Mouse (Mus musculus) kidney, postnatal 0 days (tissue): ENCODE measurements around the gene Tmem104. TPM values are rescaled to one million over a fixed set of nuclear protein-coding genes. Genes with fewer than 3 reads are reported as not detected.
A peak's percentile ranks its signal among the peaks of the same experiment; 100 is the strongest.

ENCODE experiments used
- ATAC-seq: fragments of 200-750 bp; cut with Nextera tagmentation; replicated peaks from 2 replicates; pipeline ENCODE4 v1.8.0; 2017; ENCODE audit warnings: low read depth, moderate number of reproducible peaks, moderate TSS enrichment, moderate library complexity; ENCODE audit not compliant: low FRiP score
- DNase-seq: peaks from one replicate; pipeline ENCODE4 v3.0.0-alpha.2; 2016; ENCODE audit warnings: low spot score
- H3K27ac ChIP-seq: fragments of 300-500 bp; sonication (generic); 2 replicates; pipeline ENCODE4 v1.5.1; 2014; ENCODE audit warnings: mild to moderate bottlenecking
- H3K27me3 ChIP-seq: fragments of 300-500 bp; sonication (generic); 2 replicates; pipeline ENCODE4 v1.6.1; 2014; ENCODE audit warnings: low read length, mixed read lengths; ENCODE audit not compliant: insufficient read depth
- H3K36me3 ChIP-seq: fragments of 300-500 bp; sonication (generic); 2 replicates; pipeline ENCODE4 v1.6.1; 2014; ENCODE audit warnings: low read length, mixed read lengths; ENCODE audit not compliant: insufficient read depth
- H3K4me1 ChIP-seq: fragments of 300-500 bp; sonication (generic); replicated peaks from 2 replicates; pipeline ENCODE4 v1.6.1; 2014; ENCODE audit warnings: antibody characterized with exemption, low read length, mixed read lengths; ENCODE audit not compliant: insufficient read depth
- H3K4me2 ChIP-seq: fragments of 300-500 bp; sonication (generic); 2 replicates; pipeline ENCODE4 v1.6.1; 2014; ENCODE audit warnings: mild to moderate bottlenecking, low read length, moderate library complexity, mixed read lengths
- H3K4me3 ChIP-seq: fragments of 300-500 bp; sonication (generic); replicated peaks from 2 replicates; pipeline ENCODE4 v1.5.1; 2014; ENCODE audit warnings: low read depth, low read length
- H3K9ac ChIP-seq: fragments of 300-500 bp; sonication (generic); 2 replicates; pipeline ENCODE4 v1.6.1; 2014; ENCODE audit warnings: low read depth, low read length
- H3K9me3 ChIP-seq: fragments of 300-500 bp; sonication (generic); replicated peaks from 2 replicates; pipeline ENCODE4 v1.6.1; 2016; ENCODE audit warnings: low read length, inconsistent platforms, mixed read lengths
- CTCF ChIP-seq: IDR thresholded peaks from 2 replicates; pipeline ENCODE4 v1.5.1; 2016; ENCODE audit warnings: antibody characterized with exemption, low read depth, mild to moderate bottlenecking, moderate library complexity
- WGBS: fragments of 180-500 bp; shearing (Covaris S2); extraction: QIAGEN DNeasy Blood & Tissue Kit; methylation state at CpG from one replicate; pipeline ENCODE4 v1.1.7; 2014; 5-methylcytosine and 5-hydroxymethylcytosine counted together
- polyA plus RNA-seq: library from polyadenylated mRNA; unstranded; fragments of >200 nt; fragmentation: Nextera tagmentation; extraction: Ambion mirVana; gene quantifications from 2 replicates; pipeline ENCODE4 v1.2.1, GENCODE M21; 2015

The Tmem104 gene
- polyA plus RNA-seq, 1 experiment from 2014 or later, result 12.0 TPM

- Histone ChIP-seq H3K27ac (peak within 1 kb of the TSS; percentile 70), H3K4me1 (0 out of 2 replicates have a peak, but pooled peaks cover 3% of the 10 kb centered on the region), H3K4me3 (peak within 1 kb of the TSS; percentile 51), H3K9ac (peak within 1 kb of the TSS; percentile 60), H3K27me3 (no peaks in the 10 kb centered on the region), H3K36me3 (no peaks in the 10 kb centered on the region), H3K4me2 (peak within 1 kb of the TSS; percentile 78), H3K9me3 (no peaks in the 10 kb centered on the region)
- DNase-seq (peak; percentile 100), ATAC-seq (peak; percentile 96)
- WGBS, result under 1% methylated on average over 42 of the region's 42 CpGs
- peak; percentile 17; the same call in 1 of the 2 replicates for TF ChIP-seq CTCF
Measured at GRCm38 (mm10) chr11:115276780-115277603, 89.7 kb downstream of the Tmem104 start, which contains the start of gene Fdxr. Gene Fdxr (minus strand): TSS chr11:115277050.

GRCm38 (mm10) chr11:115277604-115277975 is 90.3 kb downstream of the Tmem104 start:
- peak overlapping the region; percentile 69 for H3K4me2 ChIP-seq
- no peaks in the 10 kb centered on the region for H3K36me3 ChIP-seq
- ATAC-seq, result no peak
- H3K4me3 ChIP-seq, result peak overlapping the region; percentile 51
- 20% methylated on average over 7 of the region's 7 CpGs for WGBS
- peak overlapping the region; percentile 70; the same call in 1 of the 2 replicates for H3K27ac ChIP-seq
- H3K27me3 ChIP-seq, result no peaks in the 10 kb centered on the region
- DNase-seq, result no peak
- H3K9me3 ChIP-seq, result no peaks in the 10 kb centered on the region
- H3K9ac ChIP-seq, result peak overlapping the region; percentile 53; the same call in 1 of the 2 replicates
- TF ChIP-seq CTCF, result no peak
- H3K4me1 ChIP-seq, result 0 out of 2 replicates have a peak, but pooled peaks cover 3% of the 10 kb centered on the region

- H3K27me3 ChIP-seq, result no peaks in the 10 kb centered on the region
- no peak for TF ChIP-seq CTCF
- no peak overlapping the region for H3K9ac ChIP-seq
- no peak overlapping the region for H3K27ac ChIP-seq
- H3K4me1 ChIP-seq, result 0 out of 2 replicates have a peak, but pooled peaks cover 3% of the 10 kb centered on the region
- no peak overlapping the region for H3K4me3 ChIP-seq
- 74% methylated on average over 6 of the region's 6 CpGs for WGBS
- ATAC-seq (no peak), DNase-seq (no peak)
- no peaks in the 10 kb centered on the region for H3K36me3 ChIP-seq
- H3K9me3 ChIP-seq, result no peaks in the 10 kb centered on the region
- peak overlapping the region; percentile 69; the same call in 1 of the 2 replicates for H3K4me2 ChIP-seq
Measured at GRCm38 (mm10) chr11:115278176-115278575, 90.9 kb downstream of the Tmem104 start.

GRCm38 (mm10) chr11:115279726-115280125 is 92.4 kb downstream of the Tmem104 start:
- no peak overlapping the region for H3K9ac ChIP-seq
- H3K36me3 ChIP-seq, result no peaks in the 10 kb centered on the region
- WGBS, result 72% methylated on average over 1 of the region's 1 CpGs

DNA sequence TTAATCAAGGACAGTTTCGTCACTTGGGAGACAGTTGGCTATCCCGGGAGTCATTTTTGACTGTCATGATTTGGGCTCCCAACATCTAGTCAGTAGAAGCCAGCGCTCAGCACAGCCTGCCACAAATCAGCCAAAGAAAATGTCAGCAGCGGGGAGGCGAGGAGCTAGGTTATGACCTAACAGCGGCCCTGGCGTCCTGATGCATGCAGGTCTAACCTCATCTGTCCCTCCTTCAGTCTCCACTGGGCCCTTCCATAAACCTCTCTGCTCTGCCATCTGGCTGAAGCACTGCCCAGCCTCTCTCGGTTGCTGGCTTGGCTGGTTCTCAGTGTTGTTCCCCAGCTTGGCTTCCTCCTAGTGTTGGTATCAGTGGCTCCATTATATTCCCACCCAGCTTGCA is 95.0 kb downstream of the Tmem104 start:
- Histone ChIP-seq H3K27ac (no peak overlapping the region), H3K4me3 (no peak overlapping the region), H3K27me3 (no peaks in the 10 kb centered on the region), H3K9me3 (no peaks in the 10 kb centered on the region), H3K4me1 (0 out of 2 replicates have a peak, but pooled peaks cover 3% of the 10 kb centered on the region), H3K4me2 (no peak overlapping the region), H3K9ac (no peak overlapping the region), H3K36me3 (no peaks in the 10 kb centered on the region)
- TF ChIP-seq CTCF, result no peak
- 54% methylated on average over 8 of the region's 8 CpGs for WGBS
- DNase-seq, result no peak
- no peak for ATAC-seq

More at GRCm38 (mm10) chr11:115279726-115280125, 92.4 kb downstream of the Tmem104 start:
- no peak overlapping the region for H3K27ac ChIP-seq
- no peak overlapping the region for H3K4me2 ChIP-seq
- no peak for TF ChIP-seq CTCF
- ATAC-seq (no peak), DNase-seq (no peak)
- H3K27me3 ChIP-seq, result no peaks in the 10 kb centered on the region
- H3K9me3 ChIP-seq, result no peaks in the 10 kb centered on the region
- 0 out of 2 replicates have a peak, but pooled peaks cover 3% of the 10 kb centered on the region for H3K4me1 ChIP-seq
- H3K4me3 ChIP-seq, result no peak overlapping the region

DNA sequence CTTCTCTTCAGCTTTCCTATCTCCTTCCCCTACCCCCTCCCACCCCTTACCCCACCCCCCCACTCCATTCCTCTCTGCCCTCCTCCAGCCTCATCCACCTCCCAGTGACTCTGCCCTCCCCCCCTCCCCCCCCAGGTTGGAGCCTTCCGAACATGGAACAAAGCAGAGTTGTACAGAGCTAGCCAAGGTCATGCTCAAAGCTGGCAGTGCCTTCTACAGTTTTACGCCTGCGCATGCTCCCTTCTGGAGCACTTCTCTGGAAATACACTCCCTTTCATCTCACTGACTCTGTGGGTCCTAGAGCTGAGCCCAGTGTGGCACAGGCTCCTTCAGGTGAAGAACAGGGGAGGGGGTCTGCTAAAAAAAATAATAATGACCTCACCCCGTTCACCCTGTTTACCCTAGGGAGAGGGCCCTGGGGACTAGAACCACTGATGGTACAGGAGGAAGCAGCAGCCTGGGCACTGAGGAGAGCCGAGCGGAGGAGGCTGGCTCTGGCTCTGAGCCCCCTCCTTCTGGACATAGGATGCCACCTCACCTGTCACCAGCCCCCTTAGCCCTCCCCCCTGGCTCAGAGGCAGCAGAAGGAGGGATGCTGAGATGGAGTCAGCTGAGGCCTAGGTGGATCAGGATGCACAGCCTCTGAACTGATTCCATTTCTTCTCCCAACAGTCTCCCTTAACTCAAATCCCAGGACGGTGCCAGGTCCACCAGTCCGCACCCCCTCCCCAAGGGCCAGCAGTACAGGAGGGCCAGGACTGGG is 95.6 kb downstream of the Tmem104 start:
- WGBS, result 76% methylated on average over 8 of the region's 8 CpGs
- no peaks in the 10 kb centered on the region for H3K36me3 ChIP-seq
- ATAC-seq, result 0 out of 2 replicates have a peak, but pooled peaks have one; percentile 23

More for the DNA sequence above, 95.6 kb downstream of the Tmem104 start:
- Histone ChIP-seq H3K4me1 (no peaks in the 10 kb centered on the region), H3K4me2 (no peak overlapping the region), H3K9me3 (no peaks in the 10 kb centered on the region), H3K9ac (no peak overlapping the region), H3K27me3 (no peaks in the 10 kb centered on the region), H3K27ac (no peak overlapping the region), H3K4me3 (no peak overlapping the region)
- TF ChIP-seq CTCF, result no peak
- no peak for DNase-seq
